Mouse (Mus musculus) liver, adult 2 months (tissue): ENCODE measurements at regions not wholly inside any gene's neighbourhood (a gene's known extent, or its start where the extent isn't known, plus 50 kb on each side); places are given as distances from the start of the nearest gene placed in this dataset.

Experiments used
- CTCF ChIP-seq: fragments of 200-500 bp; IDR thresholded peaks from 2 replicates; pipeline ENCODE4 v1.5.1; 2011; ENCODE audit warnings: low read depth, low read length, control low read depth
- POLR2A ChIP-seq: fragments of 200-500 bp; IDR thresholded peaks from 2 replicates; pipeline ENCODE4 v1.6.1; 2011; ENCODE audit warnings: low read length, control low read depth; ENCODE audit not compliant: insufficient read depth; ENCODE audit errors: extremely low read depth

DNA sequence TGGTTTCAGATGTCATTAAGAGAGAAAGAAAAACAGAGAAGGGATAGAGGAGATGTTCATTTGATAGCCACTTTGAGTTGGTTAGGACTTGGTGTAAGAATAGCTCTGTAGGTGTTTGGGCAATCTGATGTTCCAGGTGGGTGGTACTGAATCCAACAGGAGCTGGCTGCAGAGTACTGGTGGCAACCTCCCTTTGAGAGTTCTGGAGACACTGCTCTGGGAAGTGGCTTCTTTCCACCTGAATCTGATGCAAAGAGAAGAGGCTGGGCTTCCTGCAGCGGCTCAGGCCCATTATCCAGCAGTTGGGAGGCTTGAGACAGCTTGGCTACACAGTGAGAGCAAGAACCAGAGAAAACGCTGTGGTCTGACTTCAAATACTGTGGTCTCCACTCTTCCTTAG lies 77.0 kb upstream of the Podxl start:
- TF ChIP-seq POLR2A (no peak), CTCF (no peak)
